Mouse (Mus musculus) retina, postnatal 1 day (tissue): ENCODE data around the gene Cdh3.
A peak's percentile ranks its signal among the peaks of the same experiment; 100 is the strongest.

ENCODE experiments used
- DNase-seq: peaks from one replicate; pipeline ENCODE4 v3.0.0-alpha.2; 2012

Gene Cdh3

DNA sequence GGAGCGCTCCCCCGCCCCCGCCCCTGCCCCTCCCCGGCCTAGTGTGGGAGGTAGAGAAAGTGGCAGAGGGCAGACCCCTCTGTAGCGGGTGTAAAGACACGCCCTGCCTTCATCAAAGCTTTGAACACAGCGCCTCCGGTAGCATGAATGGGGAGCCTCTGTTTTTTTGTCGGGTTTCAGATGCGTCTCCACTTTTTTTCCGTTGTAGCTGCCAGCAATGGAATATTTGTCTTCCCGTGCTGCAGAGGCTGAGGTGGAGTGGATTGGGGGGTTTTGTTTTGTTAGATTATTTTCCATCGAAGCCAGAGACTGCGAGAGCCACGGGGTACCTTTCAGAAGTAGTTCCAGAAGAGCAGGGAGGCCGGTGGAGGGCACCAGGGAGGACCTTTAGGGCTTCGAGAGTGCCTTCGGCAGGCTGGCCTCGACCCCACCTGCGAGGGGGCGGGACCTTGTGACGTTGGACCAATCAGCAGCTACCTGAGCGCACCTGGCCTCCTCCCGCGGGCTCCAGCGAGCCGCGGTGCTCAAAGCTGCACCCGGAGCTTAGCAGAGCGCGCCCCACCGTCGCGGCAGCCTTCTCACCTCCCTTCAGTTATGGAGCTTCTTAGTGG, at the start of gene Cdh3:
Gene Cdh3 (plus strand): TSS at position 527 of the 611 bp plus-strand sequence.
- DNase-seq, result peak; percentile 37

DNA sequence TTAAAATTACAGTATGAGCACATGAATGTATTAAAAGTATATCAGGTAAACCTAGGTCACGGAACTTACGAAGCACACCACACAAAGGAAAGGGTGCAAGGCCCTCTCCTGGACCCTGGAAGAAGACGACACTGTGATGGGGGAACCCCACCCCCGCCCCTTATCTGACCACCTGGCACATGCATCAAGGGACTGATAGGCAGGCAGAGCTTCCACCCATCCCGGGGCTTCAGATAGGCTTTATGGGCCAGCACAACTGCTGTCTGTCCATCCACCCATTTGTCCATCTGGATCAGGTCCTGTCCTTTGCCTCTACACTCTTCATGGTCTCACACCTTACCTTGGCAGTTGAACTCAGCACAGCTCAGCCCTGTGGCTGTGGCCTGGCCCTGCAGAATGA, 48.6 kb upstream of the Cdh3 start:
- no peak for DNase-seq

DNA sequence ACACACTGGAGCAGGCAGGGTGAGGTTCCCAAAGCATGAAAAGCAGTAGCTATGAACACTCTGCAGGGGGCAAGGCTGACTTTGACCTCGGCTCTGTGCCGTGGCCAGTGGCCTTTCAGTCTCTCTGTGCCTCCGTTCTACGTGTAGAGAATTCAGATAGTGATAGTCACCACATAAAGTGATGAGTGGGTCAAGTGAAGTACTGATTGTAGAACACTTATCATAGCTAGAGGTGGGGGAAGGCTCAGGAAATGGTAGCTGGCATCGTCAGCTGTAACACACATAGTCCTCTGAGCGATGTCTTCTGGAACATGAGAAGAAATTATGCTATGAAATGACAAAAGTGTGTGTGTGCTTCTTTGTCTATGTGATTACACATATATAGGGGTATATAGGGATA, 46.9 kb upstream of the Cdh3 start:
- DNase-seq, result no peak

DNA sequence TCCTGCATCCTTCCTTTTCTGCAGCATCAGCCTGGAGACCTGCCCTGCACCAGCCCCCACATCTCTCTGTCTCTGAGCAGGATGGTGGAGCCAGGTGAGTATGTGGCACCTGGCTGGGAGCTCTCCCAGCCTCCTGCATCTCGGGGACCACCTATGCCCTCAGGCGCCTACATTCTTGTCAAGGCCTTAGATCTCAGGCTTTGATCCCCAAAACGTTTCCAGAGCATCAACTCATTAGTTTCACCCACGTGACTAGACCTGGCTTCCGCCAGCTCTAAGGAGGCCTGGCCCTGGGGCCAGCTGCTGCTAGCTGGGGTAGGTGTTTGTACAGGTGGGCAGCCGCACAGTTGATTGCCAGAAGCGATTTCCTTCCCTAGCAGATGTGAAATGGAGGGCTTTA, 41.2 kb upstream of the Cdh3 start:
- DNase-seq, result no peak

DNA sequence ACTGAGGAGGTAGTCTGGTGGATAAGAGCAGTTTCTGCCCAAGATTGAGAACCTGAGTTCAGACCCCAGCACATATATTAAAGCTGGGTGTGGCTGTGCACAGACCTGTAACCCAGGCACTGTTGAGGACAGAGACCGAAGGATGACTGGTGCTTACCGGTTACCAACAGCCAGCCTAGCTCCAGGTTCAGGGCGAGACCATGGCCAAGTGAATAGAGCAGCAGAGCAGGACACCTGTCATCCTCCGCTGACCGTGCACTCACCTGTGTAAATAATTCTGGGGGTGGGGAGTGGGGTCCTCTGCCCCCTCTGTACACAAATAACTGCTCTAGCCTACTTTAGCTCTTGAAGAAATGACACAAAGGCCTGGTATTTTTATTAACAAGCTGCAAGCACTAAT, 36.7 kb upstream of the Cdh3 start:
- no peak for DNase-seq

DNA sequence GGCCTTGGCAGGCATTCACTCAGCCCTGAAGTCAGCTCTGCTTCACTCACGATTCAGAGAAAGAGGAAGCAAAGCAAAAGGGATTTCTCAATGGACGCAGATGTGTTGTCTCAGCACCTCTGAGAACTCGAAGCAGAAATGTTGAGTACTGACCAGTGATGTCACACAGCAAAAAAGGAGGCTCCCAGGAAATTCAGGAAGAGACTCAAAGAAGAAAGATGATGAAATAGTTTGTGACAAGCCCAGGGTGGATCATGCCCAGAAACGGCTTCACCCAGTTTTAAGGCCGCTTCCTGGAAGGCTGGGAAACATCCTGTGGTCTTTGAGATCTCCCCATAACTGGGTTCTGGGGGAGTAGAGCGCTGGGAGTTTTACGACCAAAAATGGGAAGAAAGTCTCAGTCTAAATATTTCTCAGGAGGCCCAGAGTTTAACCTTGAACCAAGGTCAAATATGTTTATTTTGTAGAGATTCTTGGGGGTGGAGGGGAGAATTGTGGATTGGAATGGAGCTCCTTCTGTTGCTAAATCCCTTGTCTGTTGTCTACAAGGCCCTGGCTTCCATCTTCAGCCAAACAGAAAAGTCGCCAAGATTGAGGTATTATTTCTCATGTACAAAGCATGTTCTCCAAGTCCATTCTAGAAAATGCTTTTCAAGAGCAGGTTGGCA, 10.5 kb upstream of the Cdh3 start, which contains the start of gene 6030452D12Rik:
Gene 6030452D12Rik (plus strand): TSS at position 505 of the 668 bp plus-strand sequence.
- DNase-seq, result no peak

DNA sequence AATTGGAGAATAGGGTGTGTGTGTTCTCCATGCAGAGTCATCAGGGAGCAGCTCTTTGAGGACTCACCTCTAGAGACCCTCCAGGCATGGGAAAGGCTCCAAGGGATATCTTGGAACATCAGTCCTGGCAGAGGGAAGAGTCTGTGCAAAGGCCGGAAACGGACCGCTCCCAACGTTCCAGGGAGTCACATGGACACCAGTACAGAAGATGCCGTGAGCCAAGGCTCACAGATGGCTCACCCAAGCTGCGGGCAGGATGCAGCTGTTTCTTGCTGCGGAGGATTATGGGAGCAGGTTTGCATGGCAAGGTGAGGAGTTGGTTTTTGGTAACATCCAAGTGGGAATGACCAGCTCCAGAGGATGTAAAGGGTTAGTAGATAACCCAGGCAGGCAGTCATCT, 6.5 kb upstream of the Cdh3 start:
- no peak for DNase-seq

DNA sequence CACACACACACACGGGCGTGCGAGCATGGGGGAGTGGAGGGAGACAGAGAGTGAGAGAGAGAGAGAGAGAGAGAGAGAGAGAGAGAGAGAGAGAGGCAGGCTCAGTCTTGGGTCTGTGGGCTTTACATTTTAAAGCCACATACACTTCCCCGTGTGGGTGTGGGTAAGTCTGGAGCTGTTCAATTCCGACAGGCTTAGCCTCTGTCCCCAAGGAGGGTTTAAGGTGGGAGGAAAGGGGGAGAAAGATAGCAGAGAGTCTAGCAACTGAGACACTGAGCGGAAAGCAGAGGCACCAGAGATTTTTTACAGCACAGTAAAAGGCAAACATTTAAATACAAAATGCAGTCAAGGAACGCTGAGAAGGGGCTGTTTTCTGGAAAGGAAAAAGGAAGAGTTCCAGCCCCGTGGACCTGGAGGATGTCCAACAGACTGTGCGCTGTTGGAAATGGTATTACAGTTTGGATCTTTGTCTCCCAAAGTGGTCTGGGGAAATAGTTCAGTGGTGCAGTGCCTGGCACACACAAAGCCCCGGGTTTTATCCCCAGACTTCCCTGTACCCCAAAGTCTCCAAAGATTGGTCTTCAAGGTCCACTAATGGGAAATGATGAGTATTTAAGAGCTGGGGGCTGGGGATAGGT, 5.2 kb upstream of the Cdh3 start:
- no peak for DNase-seq

DNA sequence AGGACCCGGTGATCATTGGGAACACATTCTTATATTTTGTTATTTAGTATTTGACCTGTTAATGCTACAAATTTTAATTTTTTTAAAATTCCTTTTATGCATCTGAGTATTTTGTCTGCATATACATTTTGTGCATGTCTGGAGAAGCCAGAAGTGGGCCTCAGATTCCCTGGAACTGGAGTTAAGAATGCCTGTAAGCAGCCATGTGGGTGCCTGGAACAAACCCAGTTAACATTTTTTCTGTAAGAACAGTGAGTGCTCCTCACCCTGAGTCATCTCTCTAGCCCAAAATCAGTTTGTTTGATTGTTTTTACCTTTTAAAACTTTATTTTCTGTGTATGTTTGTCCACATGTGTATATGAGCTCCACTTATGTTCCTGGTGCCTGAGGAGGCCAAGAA, 4.6 kb upstream of the Cdh3 start:
- DNase-seq, result no peak

DNA sequence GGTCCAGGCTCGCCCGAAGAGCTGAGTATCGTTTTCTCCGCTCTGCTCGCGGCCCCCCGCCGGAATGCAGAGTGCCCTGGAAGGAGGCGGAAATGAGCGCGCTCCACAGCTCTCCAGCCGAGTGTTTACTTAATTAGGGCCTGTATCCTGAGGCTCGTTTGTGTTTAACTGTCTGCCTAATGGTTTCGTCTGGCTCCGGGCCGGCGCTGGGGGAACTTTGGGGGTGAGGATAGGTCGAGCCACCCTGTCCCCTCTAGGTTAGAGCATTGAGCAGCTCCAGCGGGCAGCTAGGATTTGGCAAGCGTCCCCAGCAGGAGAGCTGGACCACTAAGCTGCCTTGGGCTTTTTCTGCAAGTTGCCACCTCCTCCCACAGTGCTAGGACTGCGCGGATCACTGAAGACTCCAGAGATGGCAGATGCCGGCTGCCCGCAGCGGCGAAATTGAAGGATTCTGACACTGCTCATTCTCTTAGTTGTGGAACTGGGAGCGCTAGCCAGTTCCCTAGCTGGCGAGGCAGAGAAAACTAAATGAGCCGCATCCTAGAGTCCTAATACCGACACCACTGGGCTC, 2.8 kb upstream of the Cdh3 start:
- DNase-seq, result peak; percentile 86

DNA sequence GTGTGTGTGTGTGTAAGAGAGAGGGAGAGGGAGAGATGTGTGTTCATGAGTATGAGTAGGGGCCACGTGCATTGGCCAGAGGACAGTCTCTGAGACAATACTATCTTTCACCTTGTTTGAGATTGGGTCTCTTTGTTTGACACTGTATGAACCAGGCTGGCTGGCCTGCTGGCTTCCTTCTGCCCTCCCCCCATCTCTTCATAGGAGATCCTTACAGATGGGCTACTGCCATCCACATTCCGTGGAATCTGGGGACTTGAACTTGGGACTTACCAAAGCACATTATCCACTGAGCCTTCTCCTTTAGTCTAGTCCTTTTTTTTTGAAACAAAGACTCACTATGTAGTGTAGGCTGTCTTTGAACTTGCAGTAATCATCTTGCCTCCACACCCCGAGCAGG, 2.2 kb upstream of the Cdh3 start:
- peak; percentile 40 for DNase-seq

DNA sequence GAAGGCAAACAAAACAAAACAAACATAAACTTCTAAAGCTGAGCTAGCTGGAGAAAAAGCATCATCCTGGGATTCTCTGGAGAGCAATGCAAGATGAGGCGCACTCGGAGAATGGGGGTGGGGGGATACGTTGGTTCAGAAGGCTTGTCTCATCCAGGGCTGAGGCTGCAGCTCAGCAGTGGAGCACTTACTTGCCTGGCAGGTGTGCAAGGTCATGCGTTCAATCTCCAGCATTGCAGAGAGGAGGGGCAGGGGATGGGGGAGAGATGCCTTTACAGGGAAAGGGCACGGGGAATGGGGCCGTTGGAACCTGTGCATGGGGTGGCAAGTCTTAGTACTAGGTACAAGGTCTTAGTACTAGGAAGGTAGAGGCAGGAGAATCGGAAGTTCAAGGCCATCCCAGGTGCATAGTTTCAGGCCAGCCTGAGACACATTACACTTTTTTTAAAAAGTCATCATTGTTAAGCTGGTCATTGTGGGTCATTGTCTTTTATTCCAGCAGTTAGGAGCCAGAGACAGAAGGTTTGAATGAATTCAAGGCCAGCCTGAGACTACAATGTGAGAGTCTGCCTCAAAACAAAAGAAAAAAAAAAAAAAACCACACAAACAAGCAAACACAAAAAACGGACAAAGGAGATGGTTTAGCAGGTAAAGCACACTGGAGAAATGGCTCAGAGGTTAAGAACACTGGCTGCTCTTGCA, 1.5 kb upstream of the Cdh3 start:
- no peak for DNase-seq

DNA sequence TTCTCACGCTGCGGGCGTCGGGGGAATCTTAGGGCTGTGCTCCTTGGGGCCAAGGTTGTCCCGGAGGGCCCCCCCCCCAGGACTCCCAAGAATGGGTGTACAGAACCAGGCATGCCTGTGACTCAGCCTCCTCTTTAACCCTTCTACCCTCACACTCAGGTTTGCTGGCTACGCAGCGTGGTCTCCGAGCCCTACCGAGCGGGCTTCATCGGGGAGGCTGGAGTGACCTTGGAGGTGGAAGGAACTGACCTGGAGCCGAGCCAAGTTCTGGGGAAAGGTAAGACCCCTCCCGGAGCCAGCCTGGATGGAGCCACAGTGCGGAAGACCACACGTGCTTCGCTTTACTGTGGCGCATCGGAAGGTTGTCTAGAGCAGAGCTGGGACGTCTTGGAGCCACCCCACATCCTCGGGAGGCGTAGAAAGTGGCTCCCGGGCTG, 392 bp downstream of the Cdh3 start:
- no peak for DNase-seq

DNA sequence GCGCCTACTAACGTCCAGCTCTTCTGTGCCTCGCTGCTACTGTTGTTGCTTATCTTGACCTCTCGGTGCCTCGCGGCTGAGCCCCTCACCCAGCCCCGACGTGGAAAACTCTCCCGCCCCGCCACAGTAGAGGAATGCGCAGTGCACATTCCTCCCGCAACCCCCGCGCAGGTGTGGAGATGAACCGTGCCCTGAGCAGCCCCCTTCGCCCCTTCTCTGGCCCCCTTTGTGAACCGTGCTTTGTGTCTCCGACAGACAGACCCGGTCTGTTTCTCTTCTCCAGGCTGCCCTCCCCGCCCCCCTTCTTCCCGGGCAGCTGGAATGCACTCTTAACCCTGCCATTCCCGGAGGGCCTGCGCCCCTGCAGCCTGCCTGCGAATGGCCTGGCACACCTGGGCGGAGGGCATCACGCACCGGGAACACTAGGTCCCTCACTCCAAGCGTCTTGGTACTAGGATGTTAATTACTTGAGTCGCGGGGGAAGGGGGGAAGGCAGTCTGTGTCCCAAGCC, 895 bp downstream of the Cdh3 start:
- DNase-seq, result peak; percentile 76

DNA sequence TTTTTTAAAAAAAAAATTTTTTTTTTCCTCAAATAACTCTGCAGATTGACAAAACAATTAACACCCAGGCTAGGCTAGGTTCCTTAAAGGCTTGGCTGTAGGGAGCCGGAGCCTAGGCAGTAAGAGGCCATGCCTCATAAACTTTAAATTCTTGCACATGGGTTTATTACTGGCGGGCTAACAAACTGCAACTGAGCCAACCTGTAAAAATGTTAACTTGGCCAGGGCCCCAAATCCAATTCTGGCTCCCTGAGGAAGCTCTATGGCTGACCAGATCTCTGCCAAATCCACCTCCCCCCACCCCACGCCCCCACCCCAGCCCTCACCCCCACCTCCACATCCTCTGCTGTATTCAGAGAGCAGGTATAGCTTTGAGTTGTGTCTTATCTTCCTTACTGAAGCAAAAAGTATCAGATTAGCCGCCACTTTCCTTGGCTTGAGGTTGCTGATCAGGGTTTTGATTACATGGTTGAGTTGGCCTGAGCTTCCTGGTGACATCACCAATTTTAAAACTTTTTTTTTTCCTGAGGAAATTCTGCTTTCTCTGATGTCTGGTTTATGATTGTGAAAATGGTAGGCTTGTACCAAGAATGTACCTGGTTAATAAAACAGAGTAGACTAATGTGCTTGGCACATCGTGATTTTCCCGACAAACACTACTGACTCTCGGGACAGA, 1.9 kb downstream of the Cdh3 start:
- DNase-seq, result no peak

DNA sequence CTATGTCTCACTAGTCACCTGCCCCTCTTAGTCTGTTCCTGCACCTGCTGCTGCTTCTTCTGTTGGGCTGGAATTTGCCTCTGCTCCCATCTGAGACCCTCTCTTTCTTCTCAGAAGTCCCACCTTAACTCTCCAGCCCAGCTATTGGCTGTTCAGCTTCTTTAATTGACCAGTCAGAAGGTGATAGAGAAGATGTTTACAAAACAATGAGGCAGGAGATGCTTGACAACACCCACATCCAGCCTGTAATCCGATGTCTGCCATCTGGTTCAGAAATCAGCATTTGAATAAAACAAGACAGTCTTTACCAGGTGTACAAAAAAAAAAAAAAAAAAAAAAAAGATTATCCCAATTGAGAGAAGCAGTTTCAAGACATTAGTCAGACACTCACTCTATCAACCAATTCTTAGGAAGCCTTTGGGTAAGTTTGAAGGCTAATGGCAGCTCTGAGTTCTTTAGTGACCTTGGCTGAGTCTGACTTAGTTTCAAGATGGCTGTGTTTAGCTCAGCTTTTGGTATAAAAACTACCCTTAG, 5.3 kb downstream of the Cdh3 start:
- DNase-seq, result no peak

DNA sequence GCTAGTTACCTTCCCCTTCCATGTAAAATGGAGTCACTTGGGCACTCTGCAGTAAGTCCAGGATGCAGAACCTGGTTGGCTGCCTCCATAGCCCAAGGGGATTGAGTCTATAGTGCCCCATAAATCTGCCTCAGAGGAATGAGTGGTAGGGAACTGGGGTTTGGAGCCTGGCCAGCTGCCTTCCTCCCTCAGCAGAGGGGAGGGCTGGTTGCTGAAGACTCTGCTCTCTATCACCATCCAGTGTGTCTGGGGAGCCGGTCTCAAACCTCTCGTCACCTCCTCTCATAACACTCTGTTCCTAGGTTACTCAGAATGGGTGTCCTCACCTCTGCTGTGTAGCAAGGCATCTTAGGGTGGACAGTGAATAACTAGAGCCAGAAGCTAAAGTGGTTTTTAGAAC, 5.9 kb downstream of the Cdh3 start:
- DNase-seq, result no peak

DNA sequence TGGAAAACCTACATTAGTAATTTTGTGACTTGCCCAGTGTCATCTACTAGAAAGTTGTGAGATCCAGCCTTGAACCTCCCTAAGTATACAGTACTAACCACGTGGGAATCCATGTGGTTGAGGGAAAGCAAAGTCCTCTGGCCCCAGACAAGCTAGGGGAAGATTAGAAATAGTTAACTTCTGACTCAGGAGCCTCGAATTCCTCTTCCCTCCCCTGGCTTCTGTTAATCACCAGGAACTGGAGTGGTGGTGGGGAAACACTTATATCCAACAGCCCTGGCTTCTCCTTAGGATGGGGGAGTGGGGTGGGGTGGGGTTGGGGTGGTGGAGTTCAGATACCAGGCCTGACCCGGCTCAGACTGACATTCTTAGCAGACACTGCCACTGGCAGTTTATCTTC, 8.1 kb downstream of the Cdh3 start:
- DNase-seq, result no peak

DNA sequence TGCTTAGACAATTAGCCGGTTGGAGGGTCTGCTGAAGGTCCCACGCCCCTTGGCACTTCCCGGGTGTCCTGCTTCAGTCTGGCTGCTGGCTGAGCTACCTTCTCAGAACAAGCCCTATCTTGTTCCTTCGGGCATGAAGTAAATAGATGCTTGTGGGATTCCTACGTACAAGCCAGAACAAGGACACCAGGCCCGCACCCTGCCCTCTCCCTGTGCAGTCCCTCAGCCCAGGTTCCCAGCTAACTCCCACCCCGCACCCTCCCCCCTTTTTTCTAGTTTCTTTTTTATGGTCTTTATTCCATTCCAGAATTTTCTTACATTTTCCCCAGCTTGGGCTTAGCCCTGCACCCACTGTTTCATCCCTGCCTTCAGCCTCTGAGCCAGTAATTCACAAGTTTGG, 9.9 kb downstream of the Cdh3 start:
- no peak for DNase-seq

DNA sequence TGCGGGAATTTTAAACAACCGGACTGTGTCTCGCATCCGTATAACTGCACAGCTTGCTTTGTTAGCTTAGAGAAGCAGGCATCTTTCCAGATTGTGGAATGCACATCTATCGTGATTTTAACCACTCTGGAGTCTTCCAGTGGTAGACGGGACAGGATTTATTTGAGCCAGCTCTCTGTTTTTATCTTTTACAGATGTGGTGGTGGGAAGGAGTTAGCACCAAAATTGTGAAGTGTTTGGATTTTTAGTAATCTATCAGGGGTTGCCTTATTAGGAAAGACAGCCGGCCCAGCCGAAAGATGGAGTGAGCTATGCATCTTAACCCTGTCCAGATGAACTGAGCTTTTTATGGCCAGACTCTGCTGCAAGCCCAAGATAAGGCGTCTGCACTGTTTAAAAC, 11.2 kb downstream of the Cdh3 start:
- no peak for DNase-seq

DNA sequence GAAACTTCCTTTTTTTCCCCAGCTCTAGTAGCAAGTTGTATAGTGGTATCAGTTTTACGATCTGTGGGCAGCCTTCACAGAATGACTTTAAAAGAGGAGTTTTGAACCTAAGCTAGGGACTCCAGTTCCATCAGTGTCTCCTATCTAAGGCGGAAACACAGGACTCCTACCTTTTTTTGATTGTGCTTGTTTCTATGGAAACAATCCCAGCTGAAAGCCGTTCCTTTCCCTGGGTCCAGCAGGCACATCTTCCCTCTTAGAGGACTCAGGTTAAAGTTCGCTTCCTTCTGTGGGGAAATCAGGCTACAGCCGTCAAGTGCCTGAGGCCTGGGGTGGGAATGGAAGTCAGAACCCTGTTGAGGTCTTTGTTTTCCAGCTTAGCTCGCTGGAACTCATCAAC, 16.0 kb downstream of the Cdh3 start:
- no peak for DNase-seq
